Mouse (Mus musculus): ENCODE results near the gene Shisa9. TPM values are rescaled to one million over a fixed set of nuclear protein-coding genes. Genes with fewer than 3 reads are reported as not detected.

Gene Shisa9
- total and polyA plus RNA-seq, 3 experiments, result 0.25 TPM; not detected in 2

- H3K36me3 ChIP-seq (ENCODE audit: control insufficient read depth, insufficient read depth, low read length), result no peaks in the 10 kb centered on the region
- H3K4me3 ChIP-seq, result no peak overlapping the region
- H3K4me1 ChIP-seq (ENCODE audit: control insufficient read depth, insufficient read depth, low read length), result no peaks in the 10 kb centered on the region
- 13% methylated on average over 1 of the region's 1 CpGs for WGBS
- no peak overlapping the region for H3K27ac ChIP-seq
- no peak for TF ChIP-seq EP300 (IDR thresholded peaks at IDR 0.05; ENCODE audit: insufficient read depth, low read depth, low read length)
- TF ChIP-seq CTCF (IDR thresholded peaks at IDR 0.05), result no peak
- TF ChIP-seq POLR2A (IDR thresholded peaks at IDR 0.05; ENCODE audit: insufficient read depth, low read depth, low read length), result no peak
- peak in 1 of 2 experiments; percentile 30 for DNase-seq
- H3K27me3 ChIP-seq (ENCODE audit: control insufficient read depth, insufficient read depth, low read length), result no peaks in the 10 kb centered on the region
- H3K9ac ChIP-seq (ENCODE audit: low read depth, low read length), result no peak overlapping the region
- H3K79me2 ChIP-seq (replicated peaks; ENCODE audit: control insufficient read depth, insufficient read depth, low read length), result no peaks in the 10 kb centered on the region
- intact Hi-C loops (cut with DNase I), result no loop called here
Measured at GRCm38 (mm10) chr16:12032441-12032840, 48.5 kb downstream of the Shisa9 start.

- no peaks in the 10 kb centered on the region for H3K27me3 ChIP-seq (ENCODE audit: control insufficient read depth, insufficient read depth, low read length)
- DNase-seq, result peak in 1 of 2 experiments; percentile 4
- intact Hi-C loops (cut with DNase I), result no loop called here
- H3K4me3 ChIP-seq, result no peak overlapping the region
- WGBS, result 81% methylated on average over 2 of the region's 2 CpGs
- H3K79me2 ChIP-seq (replicated peaks; ENCODE audit: control insufficient read depth, insufficient read depth, low read length), result no peaks in the 10 kb centered on the region
- no peaks in the 10 kb centered on the region for H3K36me3 ChIP-seq (ENCODE audit: control insufficient read depth, insufficient read depth, low read length)
- no peak overlapping the region for H3K9ac ChIP-seq (ENCODE audit: low read depth, low read length)
- H3K4me1 ChIP-seq (ENCODE audit: control insufficient read depth, insufficient read depth, low read length), result no peaks in the 10 kb centered on the region
- no peak overlapping the region for H3K27ac ChIP-seq
- TF ChIP-seq POLR2A (IDR thresholded peaks at IDR 0.05; ENCODE audit: insufficient read depth, low read depth, low read length) (no peak), EP300 (IDR thresholded peaks at IDR 0.05; ENCODE audit: insufficient read depth, low read depth, low read length) (no peak), CTCF (IDR thresholded peaks at IDR 0.05) (no peak)
Measured at GRCm38 (mm10) chr16:12034868-12035267, 51.0 kb downstream of the Shisa9 start.

- Histone ChIP-seq H3K9ac (ENCODE audit: low read depth, low read length) (no peak overlapping the region), H3K4me3 (no peak overlapping the region), H3K27me3 (ENCODE audit: control insufficient read depth, insufficient read depth, low read length) (no peaks in the 10 kb centered on the region), H3K4me1 (ENCODE audit: control insufficient read depth, insufficient read depth, low read length) (no peaks in the 10 kb centered on the region), H3K79me2 (replicated peaks; ENCODE audit: control insufficient read depth, insufficient read depth, low read length) (no peaks in the 10 kb centered on the region), H3K36me3 (ENCODE audit: control insufficient read depth, insufficient read depth, low read length) (no peaks in the 10 kb centered on the region), H3K27ac (no peak overlapping the region)
- intact Hi-C loops (cut with DNase I), result no loop called here
- 47% methylated on average over 3 of the region's 3 CpGs for WGBS
- TF ChIP-seq POLR2A (IDR thresholded peaks at IDR 0.05; ENCODE audit: insufficient read depth, low read depth, low read length), result no peak
- TF ChIP-seq CTCF (IDR thresholded peaks at IDR 0.05), result no peak
- no peak for DNase-seq
Measured at GRCm38 (mm10) chr16:12035626-12036025, 51.7 kb downstream of the Shisa9 start.

- H3K9ac ChIP-seq (ENCODE audit: low read depth, low read length), result no peak overlapping the region
- intact Hi-C loops (cut with DNase I), result no loop called here
- DNase-seq, result peak; percentile 34 to 62
- no peaks in the 10 kb centered on the region for H3K4me1 ChIP-seq (ENCODE audit: control insufficient read depth, insufficient read depth, low read length)
- TF ChIP-seq CTCF (IDR thresholded peaks at IDR 0.05) (no peak), EP300 (IDR thresholded peaks at IDR 0.05; ENCODE audit: insufficient read depth, low read depth, low read length) (no peak), POLR2A (IDR thresholded peaks at IDR 0.05; ENCODE audit: insufficient read depth, low read depth, low read length) (no peak)
- H3K27me3 ChIP-seq (ENCODE audit: control insufficient read depth, insufficient read depth, low read length), result no peaks in the 10 kb centered on the region
- H3K27ac ChIP-seq, result no peak overlapping the region
- no peaks in the 10 kb centered on the region for H3K36me3 ChIP-seq (ENCODE audit: control insufficient read depth, insufficient read depth, low read length)
- no peaks in the 10 kb centered on the region for H3K79me2 ChIP-seq (replicated peaks; ENCODE audit: control insufficient read depth, insufficient read depth, low read length)
- H3K4me3 ChIP-seq, result no peak overlapping the region
- 20% methylated on average over 5 of the region's 5 CpGs for WGBS
Measured at GRCm38 (mm10) chr16:12040935-12041334, 57.0 kb downstream of the Shisa9 start.

- TF ChIP-seq EP300 (IDR thresholded peaks at IDR 0.05; ENCODE audit: insufficient read depth, low read depth, low read length), result no peak
- TF ChIP-seq POLR2A (IDR thresholded peaks at IDR 0.05; ENCODE audit: insufficient read depth, low read depth, low read length), result no peak
- TF ChIP-seq CTCF (IDR thresholded peaks at IDR 0.05), result no peak
- Histone ChIP-seq H3K4me1 (ENCODE audit: control insufficient read depth, insufficient read depth, low read length) (no peaks in the 10 kb centered on the region), H3K27ac (no peak overlapping the region), H3K36me3 (ENCODE audit: control insufficient read depth, insufficient read depth, low read length) (no peaks in the 10 kb centered on the region), H3K4me3 (no peak overlapping the region), H3K79me2 (replicated peaks; ENCODE audit: control insufficient read depth, insufficient read depth, low read length) (no peaks in the 10 kb centered on the region), H3K9ac (ENCODE audit: low read depth, low read length) (no peak overlapping the region), H3K27me3 (ENCODE audit: control insufficient read depth, insufficient read depth, low read length) (no peaks in the 10 kb centered on the region)
- WGBS, result 78% methylated on average over 1 of the region's 1 CpGs
- intact Hi-C loops (cut with DNase I), result no loop called here
- DNase-seq, result no peak
Measured at GRCm38 (mm10) chr16:12052051-12052450, 68.1 kb downstream of the Shisa9 start.

GRCm38 (mm10) chr16:12072573-12072972 is 88.7 kb downstream of the Shisa9 start:
- no peak overlapping the region for H3K27ac ChIP-seq
- H3K79me2 ChIP-seq (replicated peaks; ENCODE audit: control insufficient read depth, insufficient read depth, low read length), result no peaks in the 10 kb centered on the region
- no peaks in the 10 kb centered on the region for H3K4me1 ChIP-seq (ENCODE audit: control insufficient read depth, insufficient read depth, low read length)
- H3K36me3 ChIP-seq (ENCODE audit: control insufficient read depth, insufficient read depth, low read length), result no peaks in the 10 kb centered on the region
- intact Hi-C loops (cut with DNase I), result no loop called here
- H3K9ac ChIP-seq (ENCODE audit: low read depth, low read length), result no peak overlapping the region
- no peaks in the 10 kb centered on the region for H3K27me3 ChIP-seq (ENCODE audit: control insufficient read depth, insufficient read depth, low read length)
- TF ChIP-seq CTCF (IDR thresholded peaks at IDR 0.05) (no peak), EP300 (IDR thresholded peaks at IDR 0.05; ENCODE audit: insufficient read depth, low read depth, low read length) (no peak), POLR2A (IDR thresholded peaks at IDR 0.05; ENCODE audit: insufficient read depth, low read depth, low read length) (no peak)
- H3K4me3 ChIP-seq, result no peak overlapping the region
- DNase-seq, result no peak
- WGBS, result 79% methylated on average over 5 of the region's 5 CpGs

All from heart, adult 2 months (tissue).